Mouse (Mus musculus) ovary, adult 10 weeks (tissue): ENCODE data around the gene Ninj2. TPM values are rescaled to one million over a fixed set of nuclear protein-coding genes. Genes with fewer than 3 reads are reported as not detected.

ENCODE experiments used
- polyA plus RNA-seq: library from polyadenylated mRNA; stranded (reverse); fragments of 350-450 nt; fragmentation: Illumina TruSeq; extraction: RNeasy Lipid Tissue Mini Kit (QIAGEN cat#74804); gene quantifications from one replicate; pipeline ENCODE4 v1.2.3, GENCODE M21; 2014

The Ninj2 gene
- 1.7 TPM for polyA plus RNA-seq

DNA sequence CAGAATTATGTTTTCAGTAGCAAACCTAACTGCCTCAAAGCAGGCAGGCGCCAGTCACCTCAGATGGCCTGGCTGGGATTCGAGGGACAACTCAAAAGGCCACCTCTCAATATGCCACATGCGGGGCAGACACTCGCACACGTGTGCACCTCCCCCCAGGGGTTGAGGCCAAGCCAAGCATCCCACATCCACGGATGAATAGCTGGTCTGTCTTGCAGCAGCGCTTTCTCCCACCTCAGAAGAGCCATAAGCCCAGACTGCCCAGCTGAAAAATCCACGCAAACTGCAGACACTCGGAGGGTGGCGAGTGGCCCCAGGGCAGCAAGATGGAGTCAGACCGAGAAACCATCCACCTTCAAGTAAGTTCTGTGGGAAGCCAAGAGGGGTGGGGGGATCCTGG lies at the start of gene Ninj2:
Gene Ninj2, plus strand, starts transcription at position 251 of the 400 bp plus-strand sequence.

Other genes with a start within 250 kb of the Ninj2 start
- 31.8 TPM for gene Erc1, start 245.2 kb upstream of the Ninj2 start, polyA plus RNA-seq
- gene Rad52, start 190.7 kb upstream of the Ninj2 start, polyA plus RNA-seq: 20.2 TPM
- 929 TPM for gene Wnk1, start 54.7 kb upstream of the Ninj2 start, polyA plus RNA-seq
- not detected for gene D330020A13Rik, start 201.0 kb downstream of the Ninj2 start, polyA plus RNA-seq
- gene B4galnt3, start 201.2 kb downstream of the Ninj2 start, polyA plus RNA-seq: not detected